Mouse (Mus musculus): ENCODE results near the gene Hsbp1. TPM values are rescaled to one million over a fixed set of nuclear protein-coding genes. Genes with fewer than 3 reads are reported as not detected.
A peak's percentile ranks its signal among the peaks of the same experiment; 100 is the strongest.

Hsbp1 gene
- total RNA-seq, 2 experiments from 2014 or later = 325 TPM

DNA sequence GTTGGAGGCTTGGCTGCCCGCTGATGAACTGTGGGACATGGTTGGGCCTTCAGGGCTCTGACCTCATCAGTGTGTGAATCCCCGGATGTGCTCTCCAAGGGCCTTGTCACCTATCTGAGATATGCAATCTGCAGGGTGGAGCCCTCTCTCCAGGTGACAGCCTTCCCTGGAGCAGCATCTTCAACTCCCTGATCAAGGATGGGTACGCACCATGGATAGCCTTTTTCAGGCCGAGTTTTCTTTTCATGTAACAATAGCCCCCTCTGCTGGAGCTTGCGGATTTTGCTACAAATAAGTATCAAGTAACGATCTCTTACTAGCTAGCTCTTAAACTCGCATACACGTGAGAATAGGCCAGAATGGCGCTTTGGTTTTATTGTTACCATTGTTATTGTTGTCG lies 40.2 kb downstream of the Hsbp1 start:
- peak; percentile 78 to 83 for DNase-seq (ENCODE audit: low spot score in 2 of 2)

- no peak for DNase-seq (ENCODE audit: low spot score in 2 of 2)
Observed at GRCm38 (mm10) chr8:119385854-119386253, 41.6 kb downstream of the Hsbp1 start.

GRCm38 (mm10) chr8:119386988-119387387 lies 42.7 kb downstream of the Hsbp1 start:
- no peak for DNase-seq (ENCODE audit: low spot score in 2 of 2)

DNA sequence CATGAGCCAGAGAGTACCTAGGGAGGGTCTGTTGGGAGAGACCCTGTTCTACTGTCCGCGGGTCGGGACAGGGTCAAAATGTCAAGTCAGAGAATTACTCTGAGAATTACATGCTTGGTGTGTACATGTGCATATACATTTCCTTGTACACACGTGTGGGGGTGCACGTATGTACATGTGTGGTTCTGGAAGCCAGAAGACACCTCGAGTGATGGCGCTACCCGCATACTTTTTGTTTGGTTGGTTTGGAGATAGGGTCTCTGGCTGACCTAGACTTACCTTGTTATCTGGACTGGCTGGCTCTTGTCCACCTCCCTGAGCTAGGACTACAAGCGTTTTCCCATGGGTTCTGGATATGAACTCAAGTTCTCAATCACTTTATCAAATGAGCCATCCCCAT lies 49.8 kb downstream of the Hsbp1 start:
- DNase-seq (ENCODE audit: low spot score in 2 of 2) = no peak

GRCm38 (mm10) chr8:119394524-119395026 lies 50.3 kb downstream of the Hsbp1 start, which contains the start of gene Mlycd:
Mlycd (plus strand) TSS chr8:119394878.
- peak; percentile 90 to 94 for DNase-seq (ENCODE audit: low spot score in 2 of 2)

DNA sequence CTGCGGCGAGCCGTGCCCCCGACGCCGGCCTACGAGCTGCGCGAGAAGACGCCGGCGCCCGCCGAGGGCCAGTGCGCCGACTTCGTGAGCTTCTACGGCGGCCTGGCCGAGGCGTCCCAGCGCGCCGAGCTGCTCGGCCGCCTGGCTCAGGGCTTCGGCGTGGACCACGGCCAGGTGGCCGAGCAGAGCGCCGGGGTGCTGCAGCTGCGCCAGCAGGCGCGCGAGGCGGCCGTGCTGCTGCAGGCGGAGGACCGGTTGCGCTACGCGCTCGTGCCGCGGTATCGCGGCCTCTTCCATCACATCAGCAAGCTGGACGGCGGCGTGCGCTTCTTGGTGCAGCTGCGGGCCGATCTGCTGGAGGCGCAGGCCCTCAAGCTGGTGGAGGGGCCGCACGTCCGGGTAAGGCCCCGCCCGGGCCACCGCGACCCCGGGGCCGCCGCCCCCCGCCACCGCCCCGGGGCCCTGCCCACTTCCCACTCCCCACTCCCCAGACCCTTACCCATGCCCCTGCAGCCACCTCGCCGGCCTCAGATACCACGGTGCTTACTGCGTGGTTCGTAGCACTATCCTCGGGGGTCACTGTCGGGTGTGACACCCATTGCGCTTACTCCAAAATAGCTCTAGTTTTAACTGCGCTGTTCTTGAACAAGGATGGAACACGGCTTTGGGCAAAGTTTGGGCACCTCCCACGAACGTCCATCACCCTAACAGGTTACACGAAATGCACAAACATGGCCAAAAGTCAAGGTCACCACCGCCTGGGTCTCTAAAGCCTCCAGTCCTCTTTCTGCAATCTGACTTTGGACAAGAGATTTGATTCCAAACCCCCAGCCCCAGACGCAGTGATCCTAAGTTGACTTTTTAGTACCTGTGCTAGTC lies 51.0 kb downstream of the Hsbp1 start:
- no peak for DNase-seq (ENCODE audit: low spot score in 2 of 2)

Other genes starting within 250 kb of the Hsbp1 start
- gene Mlycd, start 50.4 kb downstream of the Hsbp1 start, total RNA-seq (2021) = 10 to 100 TPM; 27.1 to 28.1 TPM
- gene Osgin1, start 89.6 kb downstream of the Hsbp1 start, total RNA-seq (2021) = under 1 TPM; 0.45 to 0.72 TPM
- gene Necab2, start 102.2 kb downstream of the Hsbp1 start, total RNA-seq (2021) = 10 to 100 TPM; 72.8 to 99.1 TPM
- under 1 TPM; 0.26 to 0.93 TPM for gene Slc38a8, start 157.2 kb downstream of the Hsbp1 start, total RNA-seq (2021)
- 10 to 100 TPM; 61.9 to 65.5 TPM for gene Mbtps1, start 214.2 kb downstream of the Hsbp1 start, total RNA-seq (2021)
- gene Hsdl1, start 230.7 kb downstream of the Hsbp1 start, total RNA-seq (2021) = 10 to 100 TPM; 47.2 to 55.7 TPM
- under 1 TPM; 0.19 to 0.21 TPM for gene Dnaaf1, start 230.7 kb downstream of the Hsbp1 start, total RNA-seq (2021)

Data from left cerebral cortex, adult 18-20 months (tissue).